Mouse (Mus musculus): Measurements from ENCODE around the gene Tsc22d4. TPM values are rescaled to one million over a fixed set of nuclear protein-coding genes. Genes with fewer than 3 reads are reported as not detected.
"Not testable (repeated sequence)": the region's sequence is repeated elsewhere in the genome, so short reads cannot be mapped to it uniquely, and the experiment has no call there.

Tsc22d4 gene
- total RNA-seq, 2 experiments from 2014 or later = 57.8 to 59.1 TPM

DNA sequence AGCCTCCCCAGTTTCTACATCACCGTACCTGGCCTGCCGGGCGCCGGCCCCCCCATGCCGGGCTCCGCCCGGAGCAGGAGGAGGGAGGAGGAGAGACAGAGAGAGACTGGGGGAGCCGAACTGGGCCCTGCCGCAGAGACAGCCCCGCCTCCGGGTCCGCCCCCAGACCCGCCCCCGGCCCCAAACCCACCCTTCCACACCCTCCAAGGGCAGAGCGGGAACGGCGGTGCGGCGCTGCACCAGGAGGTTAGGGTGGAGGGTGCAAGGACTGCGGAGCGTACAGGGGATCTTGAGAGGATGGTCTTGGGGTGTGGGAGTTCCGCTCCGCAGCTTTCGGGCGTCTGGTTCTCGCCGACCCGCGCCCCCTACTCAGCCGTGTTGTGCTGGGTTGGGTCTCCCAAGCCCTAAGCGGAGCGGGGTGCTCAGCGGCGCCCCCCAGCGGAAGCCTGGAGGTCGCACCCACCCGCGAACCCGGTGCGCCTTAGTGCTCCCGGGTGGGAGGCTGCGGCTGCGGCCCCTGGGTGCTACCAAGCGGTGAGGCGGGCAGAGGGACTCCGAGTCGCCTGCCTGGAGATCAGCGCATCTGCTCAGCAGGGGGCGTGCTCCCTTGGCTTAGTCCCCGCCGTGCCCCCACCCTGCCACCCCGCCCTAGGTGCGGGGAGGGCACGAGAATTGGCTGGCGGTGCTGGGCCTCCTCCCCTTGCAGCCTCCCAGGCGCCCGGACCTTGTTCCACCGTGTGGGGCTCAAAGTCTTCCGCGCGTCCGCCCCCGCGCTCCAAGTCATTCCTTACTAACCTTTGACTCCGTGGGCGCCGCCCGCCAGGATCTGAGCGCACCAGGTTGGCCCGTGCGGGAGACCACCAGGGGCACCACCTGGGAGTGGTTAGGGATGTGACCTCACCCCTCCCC lies 4.3 kb upstream of the Tsc22d4 start, which contains the start of gene Nyap1:
Gene Nyap1, minus strand, starts transcription at position 585 of the 909 bp plus-strand sequence.
- DNase-seq = peak; percentile 73

DNA sequence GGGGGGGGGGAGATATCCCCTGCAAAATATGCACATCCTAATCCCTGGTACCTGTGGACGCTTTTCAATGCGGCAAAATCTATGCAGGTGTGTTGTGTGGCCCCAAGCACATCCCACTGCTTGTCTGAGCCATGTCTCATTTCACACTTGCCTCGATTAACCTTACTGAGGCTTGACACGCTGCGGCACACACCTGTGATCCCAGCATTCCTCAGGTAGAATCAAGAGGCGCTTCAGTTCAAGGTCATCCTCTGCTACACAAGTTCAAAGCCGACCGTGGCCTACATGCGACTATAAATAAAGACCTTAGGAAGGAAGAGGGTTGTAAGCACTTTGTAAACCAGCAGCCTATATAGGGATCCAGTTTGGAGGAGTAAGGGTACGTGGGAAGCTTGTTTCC lies 3.5 kb upstream of the Tsc22d4 start:
- no peak for DNase-seq

DNA sequence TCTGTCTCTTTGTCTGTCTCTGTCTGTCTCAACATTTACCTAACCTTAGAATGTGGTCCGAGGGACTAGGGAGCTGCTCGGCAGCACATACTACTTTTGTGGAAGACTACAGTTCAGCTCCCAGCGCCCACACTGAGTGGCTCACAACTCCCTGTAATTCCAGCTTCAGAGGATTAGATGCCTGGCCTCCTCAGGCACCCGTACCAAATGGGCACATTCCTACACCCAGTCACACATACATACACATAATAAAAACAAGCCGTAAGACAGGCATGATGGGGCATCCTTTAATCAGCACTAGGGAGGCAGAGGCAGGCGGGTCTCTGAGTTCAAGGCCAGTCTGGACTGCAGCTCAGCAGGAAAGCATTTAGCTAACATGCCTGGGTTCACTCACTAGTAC lies 2.7 kb upstream of the Tsc22d4 start:
- no peak for DNase-seq

DNA sequence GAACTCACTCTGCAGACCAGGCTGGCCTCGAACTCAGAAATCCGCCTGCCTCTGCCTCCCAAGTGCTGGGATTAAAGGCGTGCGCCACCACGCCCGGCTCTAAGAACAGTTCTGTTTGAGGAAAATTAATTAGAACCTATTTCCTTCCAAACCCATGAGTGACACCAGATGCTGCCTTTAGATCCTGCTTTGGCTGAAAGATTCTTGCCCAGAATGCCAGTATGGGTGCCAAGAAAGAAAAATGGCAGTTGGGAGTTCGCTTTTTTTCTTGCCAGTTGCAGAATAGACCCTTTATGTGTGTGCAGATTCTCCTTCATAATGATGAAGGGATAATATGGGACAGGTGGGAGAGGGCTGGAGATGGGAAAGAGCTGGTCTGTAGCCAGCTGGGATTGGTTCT lies 1.3 kb upstream of the Tsc22d4 start:
- no peak for DNase-seq

DNA sequence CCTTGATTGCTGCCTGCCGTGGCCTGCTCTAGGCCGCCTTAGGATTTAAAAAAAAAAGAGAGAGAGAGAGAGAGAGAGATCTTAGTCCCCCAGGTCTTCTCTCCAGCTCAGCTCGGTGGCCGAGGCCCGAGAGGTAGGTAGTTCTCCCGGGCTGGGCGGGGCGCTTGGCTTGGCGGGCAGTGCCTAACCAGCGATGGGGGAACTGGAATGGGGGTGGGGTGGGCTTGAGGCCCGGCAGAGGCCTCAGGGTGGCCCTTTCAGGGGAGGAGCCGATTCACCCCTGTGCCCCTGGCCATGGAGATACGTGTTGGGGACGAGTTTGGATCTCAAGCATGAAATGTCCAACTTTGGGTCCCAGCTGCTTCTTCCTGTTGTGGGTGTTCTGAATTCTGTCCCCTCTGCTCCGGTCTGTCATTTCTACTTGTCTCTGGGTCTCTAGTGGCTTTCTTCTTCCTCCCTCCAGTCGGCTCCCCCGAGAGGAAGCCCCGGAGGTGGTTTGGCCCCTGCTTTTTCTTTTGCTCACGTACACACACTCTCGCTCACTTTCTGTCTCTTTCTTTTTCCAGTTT lies 836 bp downstream of the Tsc22d4 start:
- DNase-seq = peak; percentile 70

DNA sequence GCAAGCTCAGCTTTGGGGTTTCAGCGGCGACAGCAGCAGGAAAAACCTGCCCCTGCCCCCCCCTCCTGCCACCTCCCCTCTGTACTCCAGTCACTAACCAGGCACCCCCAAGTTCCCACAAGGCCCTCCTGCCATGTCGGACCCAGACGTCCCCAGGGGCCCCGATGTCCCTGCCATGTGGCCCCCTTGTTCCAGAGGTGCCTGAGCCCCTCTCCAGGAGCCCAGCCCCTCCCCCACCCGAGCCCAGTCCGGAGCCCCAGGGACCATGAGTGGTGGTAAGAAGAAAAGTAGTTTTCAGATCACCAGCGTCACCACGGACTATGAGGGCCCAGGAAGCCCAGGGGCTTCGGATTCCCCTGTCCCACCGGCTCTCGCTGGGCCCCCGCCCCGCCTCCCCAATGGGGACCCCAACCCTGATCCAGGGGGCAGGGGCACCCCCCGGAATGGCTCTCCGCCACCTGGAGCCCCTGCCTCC lies 1.4 kb downstream of the Tsc22d4 start:
- DNase-seq = peak; percentile 56

DNA sequence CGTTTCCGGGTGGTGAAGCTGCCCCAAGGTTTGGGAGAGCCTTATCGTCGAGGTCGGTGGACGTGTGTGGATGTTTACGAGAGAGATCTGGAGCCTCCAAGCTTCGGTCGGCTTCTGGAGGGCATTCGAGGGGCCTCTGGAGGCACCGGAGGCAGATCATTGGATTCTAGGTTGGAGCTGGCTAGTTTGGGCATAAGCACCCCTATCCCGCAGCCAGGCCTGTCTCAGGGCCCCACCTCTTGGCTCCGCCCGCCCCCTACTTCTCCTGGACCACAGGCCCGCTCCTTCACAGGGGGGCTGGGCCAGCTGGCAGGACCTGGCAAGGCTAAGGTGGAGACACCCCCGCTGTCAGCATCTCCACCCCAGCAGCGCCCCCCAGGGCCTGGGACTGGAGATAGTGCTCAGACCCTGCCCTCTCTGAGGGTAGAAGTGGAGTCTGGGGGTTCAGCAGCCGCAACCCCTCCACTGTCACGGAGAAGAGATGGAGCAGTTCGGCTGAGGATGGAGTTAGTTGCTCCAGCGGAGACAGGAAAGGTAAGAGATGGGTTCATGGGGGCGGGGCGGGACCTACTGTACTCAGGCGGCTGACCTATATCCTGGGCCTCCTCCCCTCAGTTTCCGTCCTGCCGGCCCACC lies 1.9 kb downstream of the Tsc22d4 start:
- peak; percentile 55 for DNase-seq

DNA sequence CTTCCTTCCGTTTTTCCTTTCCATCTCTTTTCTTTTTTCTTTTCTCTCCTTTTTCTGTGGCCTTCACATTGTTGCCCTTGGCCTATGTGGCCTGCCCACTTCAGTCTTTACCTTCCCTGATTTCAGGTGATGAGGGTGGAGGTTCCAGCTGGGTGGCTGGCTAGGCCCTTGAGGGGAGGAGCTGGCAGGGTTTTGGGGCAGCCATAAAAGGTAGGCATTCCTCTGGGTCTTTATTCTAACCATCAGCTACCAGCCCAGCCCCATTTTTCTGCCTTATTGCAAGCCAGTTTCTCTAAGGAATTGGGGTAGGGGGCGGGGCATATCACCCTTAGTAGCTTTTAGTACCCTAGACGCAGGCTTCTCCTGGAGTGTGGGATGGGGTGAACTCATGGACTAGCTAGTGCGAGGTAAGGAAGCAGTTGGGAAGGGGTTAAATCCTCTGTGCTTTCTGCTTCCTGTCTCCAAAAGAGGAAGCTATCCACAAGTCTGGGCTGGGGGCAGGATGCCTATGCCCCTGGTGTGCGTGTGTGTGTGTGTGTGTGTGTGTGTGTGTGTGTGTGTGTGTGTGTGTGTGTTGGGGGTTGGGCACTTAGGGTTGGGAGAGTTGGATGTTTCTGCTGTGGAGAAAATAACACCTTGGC lies 2.7 kb downstream of the Tsc22d4 start:
- DNase-seq = no peak

DNA sequence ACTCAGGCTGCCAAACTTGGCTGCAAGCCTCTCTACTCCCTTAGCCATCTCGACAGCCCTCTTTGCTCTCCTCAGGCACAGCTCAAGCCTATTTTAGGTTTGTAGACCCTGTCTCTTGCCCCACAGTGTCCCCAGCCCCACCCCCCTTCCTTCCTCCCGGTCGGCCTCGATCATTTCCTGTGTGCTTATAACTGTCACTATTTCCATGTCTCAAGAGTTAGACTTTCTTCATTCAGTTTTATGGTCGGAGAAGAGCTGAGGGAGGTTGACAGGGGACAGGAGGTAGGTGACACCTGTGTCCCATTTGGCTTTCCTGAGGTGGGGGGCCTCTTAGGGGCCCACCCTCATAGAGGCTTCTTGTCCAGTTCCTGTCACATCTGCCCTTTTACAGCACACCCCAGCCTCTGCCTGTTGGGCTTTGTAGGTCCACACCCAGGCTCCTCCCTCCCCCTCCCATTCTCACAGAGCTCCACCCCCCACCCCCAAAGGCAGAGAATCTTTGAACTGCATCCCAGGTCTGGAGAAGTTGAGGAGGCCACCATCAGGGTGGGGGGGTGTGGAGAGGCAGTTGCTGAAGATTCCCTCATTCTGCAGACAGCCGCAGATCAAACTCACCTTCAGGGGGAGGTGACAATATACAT lies 3.8 kb downstream of the Tsc22d4 start:
- DNase-seq = peak; percentile 30

DNA sequence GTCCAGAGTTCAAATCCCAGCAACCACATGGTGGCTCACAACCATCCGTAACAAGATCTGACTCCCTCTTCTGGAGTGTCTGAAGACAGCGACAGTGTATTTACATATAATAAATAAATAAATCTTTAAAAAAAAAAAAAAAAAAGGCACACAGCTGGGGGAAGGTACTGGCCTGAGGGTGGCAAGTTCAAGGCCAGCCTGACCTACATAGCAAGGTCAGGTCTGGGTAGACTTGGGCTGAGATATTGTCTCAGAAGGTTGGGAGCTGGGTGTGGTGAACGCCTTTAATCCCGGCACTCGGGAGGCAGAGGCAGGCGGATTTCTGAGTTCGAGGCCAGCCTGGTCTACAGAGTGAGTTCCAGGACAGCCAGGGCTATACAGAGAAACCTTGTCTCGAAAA lies 4.7 kb downstream of the Tsc22d4 start:
- not testable (repeated sequence) for DNase-seq

DNA sequence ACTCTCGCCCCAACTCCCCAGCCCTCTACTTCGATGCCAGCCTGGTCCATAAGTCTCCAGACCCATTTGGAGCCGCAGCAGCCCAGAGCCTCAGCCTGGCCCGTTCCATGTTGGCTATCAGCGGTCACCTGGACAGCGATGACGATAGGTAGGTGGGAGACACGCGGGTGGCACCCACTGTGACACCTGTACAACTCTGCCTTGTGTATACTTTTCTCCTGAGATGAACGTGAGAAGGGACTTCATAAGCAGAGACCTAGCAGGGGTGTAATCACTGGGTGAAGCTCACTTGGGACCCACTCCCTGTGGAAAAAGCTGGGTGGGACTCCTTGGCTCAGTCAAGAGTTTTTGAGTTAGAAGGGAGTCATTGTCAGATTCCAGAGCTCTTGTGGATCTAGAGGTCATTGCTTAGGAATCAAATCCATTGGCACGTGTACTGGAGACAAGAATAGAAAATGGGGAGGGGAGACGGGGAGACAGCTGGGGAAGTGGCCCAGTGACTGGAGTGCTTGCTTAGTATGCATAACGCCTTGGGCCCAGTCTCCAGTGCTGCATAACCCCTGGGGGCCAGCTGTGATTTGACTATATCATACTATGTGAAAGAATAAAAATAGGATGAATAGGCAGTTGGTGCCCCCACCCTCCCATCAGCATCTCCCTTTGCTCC lies 5.8 kb downstream of the Tsc22d4 start:
- DNase-seq = no peak

DNA sequence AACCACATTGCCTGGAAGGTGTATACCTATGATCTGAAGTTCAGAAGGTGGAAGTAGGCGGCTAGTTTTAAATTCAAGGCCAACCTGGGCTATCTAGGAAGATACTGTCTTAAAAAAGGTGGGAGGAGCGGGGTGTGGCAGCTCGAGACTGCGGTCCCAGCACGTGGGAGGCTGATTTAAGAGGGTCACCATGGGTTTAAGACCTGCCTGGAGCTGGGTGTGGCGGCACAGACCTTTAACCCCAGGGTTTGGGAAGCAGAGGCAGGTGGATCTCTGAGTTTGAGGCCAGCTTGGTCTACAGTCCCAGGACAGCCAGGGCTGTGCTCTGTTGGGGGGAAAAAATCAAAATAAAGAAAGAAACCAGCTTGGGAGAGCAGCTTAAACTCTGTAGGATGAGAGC lies 6.5 kb downstream of the Tsc22d4 start:
- no peak for DNase-seq

DNA sequence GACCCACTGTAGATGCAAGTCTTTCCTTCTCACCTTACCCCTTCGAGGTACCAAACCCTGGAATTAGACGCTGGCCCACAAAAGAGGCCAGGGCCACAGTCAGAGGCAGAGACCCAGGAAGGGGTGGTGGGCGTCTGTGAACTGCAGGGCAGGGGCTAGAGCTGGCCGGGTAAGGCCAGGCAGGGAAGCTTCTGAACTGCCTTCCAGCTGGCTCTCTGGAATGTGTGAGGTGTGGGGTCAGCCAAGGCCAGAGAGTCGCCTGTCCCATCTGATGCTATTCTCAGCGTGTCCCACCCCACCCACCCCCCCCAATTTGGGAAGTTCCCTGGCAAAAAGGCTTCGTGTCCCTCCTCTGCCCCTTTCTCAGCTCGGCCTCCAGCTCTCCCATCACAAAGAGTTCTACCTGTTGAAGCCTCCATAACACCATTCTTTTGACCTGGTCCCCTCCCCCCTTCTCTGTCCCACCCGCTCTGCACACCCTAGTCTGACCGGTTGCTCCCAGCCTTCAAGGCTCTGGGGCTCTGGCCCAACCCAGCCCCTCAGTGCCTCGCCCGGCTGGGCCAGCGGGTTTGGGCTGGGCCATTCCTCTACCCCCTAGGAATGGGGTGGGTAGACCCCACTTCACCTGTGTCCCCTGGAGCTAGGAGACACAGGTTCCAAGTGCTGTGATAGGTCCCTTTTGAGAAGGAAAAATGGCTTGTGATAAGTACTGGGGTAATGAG lies 7.7 kb downstream of the Tsc22d4 start:
- DNase-seq = peak; percentile 45

DNA sequence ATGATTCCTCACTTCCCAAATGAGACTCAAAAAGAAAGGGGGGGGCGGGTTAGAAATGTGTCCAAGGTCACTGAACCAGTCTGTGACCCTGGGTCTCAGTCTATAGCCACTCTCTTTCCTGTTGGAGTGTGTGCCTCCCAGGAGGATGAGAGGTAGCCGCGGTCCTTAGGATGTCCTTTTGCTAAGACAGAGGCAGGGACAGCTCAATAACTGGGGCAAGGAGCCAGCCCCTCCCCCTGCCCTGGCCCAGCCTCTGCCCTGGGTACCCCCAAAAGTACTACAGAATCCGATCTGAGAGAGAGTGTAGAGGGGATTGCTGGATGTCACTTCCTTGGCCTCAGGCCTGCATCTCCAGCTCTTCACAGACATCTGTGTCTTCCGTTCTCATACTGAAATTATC lies 9.9 kb downstream of the Tsc22d4 start:
- DNase-seq = no peak

DNA sequence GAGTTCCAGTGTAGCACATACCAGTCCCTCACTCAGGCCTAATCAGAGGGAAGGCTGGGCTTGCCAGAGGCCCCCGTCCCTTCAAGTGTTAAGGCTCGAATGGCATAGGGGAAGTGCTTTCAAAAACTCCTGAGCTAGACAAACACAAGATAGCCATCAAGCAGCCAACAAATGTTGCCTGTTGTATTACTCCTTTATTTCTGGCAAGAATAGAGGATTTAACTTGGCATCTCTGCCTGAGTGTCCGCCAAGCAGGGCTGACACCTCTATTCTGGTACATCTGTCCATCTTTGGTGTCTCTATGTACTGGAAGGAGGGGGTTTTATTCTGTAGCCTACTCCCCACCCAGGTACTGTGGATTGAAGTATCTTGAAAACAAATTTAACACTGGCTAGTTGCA lies 10.6 kb downstream of the Tsc22d4 start:
- no peak for DNase-seq

DNA sequence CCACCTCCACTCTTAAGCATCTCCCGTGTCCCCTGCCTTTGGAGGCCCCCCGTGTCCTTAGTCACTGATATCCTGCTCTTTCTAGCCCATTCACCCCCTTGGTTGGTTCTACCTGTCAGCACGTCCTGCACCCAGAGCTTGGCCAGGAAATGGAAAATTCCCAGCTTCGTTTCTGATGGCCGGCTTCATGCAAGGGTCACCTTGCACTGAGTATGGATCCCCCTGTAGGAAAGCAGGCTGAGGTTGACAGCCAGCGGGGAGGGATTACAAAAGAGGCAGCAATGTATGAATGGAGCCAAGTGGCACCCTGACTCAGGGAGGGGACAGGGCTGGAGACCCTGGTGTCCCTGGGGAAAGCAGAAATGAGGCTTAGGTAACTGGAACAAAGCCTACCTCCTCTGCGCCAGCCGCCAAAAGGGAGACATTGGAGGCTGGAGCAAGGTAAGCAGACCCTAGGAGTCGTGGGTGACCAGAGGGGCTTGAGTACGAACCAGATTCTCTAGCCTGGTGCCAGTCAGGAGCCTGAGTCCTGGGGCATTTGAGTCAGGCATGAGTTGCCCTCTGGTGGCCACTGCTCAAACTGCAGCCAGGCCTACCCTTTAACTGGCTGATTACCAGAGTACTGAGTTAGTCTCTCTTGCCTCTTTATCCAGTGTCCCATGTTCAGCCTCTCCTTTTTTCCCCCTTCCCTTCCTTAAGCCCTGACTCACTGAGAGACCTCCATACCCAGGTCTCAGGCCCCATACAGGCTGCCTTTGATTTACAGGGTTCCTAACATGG lies 11.5 kb downstream of the Tsc22d4 start:
- DNase-seq = peak; percentile 74

DNA sequence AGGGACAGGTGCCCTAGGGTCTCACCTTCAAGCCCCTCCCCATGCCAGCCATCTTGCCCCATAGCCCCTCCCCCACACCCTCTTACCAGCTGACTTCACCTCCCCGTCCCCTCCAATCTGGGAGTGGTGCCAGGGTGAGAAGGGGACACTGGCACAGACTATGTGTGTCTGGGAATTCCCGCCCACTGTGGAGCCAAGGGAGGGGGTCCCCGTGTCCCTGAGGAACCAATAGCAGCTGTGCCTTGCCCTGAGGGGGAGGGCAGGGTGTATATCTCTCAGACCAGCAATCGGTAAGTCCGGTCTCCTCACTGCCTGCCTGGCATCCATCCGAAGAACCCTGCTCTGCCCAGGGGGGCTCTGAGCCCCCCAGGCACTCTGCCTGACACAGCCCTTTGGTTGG lies 12.4 kb downstream of the Tsc22d4 start:
- DNase-seq = peak; percentile 34

DNA sequence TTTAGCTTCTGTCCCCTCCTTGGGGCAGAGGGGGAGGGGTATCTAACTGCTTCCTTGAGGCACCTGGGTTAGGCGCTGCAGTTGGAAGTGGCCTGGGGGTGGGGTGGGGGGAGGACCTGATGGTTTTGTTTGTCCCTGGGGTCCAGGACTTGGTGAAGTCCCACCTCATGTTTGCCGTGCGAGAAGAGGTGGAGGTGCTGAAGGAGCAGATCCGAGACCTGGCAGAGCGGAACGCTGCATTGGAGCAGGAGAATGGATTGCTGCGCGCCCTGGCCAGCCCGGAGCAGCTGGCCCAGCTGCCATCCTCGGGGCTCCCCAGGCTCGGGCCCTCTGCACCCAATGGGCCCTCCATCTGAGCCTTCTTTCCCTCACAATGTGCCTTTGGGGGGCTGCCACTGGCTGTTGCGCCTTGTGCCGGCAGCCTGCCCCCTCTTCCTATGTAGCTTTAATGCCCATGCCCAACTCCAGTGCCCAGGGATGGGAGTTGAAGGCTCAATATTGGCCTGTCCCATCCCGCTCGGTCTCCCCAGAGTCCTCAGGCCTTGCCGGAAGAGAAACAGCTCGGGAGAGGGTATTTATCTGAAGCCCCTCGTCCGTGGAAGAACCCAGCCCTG lies 13.5 kb downstream of the Tsc22d4 start:
- DNase-seq = no peak

DNA sequence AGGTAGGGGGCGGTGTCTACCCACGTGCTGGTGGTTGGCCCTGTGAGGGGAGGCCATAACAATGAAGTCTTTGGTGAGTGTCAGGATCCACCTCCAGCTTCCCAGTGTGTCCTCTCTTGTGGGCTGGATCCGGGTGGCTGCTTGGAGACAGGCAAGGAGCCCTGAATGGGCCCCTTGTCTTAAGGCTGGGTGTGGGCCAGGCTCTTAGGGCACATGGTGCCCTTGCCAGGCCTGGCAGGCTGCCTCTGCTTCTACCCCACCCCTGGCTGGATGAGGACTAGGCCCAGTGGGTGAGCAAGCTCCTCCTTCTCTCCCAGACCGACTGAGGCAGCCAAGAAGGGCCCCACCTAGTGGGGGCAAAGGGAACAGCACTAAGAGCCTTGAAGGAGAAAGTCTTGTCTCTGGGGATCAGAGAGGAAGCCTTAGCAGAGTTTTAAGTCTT lies 14.5 kb downstream of the Tsc22d4 start:
- peak; percentile 87 for DNase-seq

Measured in gastrocnemius, postnatal 25 days (tissue).